Mouse (Mus musculus): Measurements from ENCODE around the gene Gdpd3.

DNA sequence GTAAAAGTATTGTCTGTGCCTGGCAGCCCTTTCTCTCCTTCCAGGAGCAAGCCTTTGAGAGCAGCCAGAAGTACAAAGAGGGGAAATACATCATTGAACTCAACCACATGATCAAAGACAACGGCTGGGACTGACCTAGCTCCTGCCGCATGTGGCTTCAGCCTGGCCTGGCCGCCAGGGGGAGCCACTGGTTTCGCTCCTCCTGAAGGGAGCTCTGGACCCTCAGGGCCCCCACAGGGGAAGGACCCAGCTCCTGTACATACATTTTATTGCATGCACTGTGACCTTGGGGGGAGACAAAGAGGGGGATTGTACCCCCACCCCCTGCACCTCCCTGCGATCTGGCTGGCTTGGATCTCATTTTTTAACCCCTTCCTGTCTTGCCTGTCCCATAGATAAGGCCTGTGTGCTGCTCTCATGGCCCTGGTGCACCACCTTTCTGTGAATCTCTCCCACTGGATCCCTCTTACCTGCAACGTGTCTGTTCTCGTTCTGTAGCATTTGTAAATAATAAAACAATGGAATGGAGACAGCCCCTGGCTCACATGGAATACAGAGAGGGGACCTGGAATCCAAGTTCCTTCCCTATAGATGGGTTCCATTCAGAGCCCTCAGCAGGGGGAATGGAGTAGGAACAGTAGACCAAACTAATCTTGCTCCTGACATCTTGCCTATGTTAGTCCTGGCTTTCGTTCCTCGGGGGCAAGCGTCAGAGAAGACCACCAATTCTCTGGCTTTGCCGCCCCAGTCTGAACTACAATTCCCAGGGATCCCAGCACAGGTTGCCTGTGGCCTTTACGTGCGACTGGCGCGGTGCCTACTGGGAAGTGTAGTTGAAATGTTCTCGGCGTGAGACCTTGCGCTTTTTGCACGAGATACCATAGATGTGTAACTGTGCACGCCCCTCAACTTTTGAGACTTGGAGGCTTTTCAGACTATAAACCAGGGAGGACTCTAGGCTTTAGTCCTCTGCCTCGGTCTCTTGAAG lies 14.1 kb downstream of the Gdpd3 start:
- TF ChIP-seq CTCF (IDR thresholded peaks at IDR 0.05; ENCODE audit: control insufficient read depth, insufficient read depth, insufficient replicate concordance, low read depth, low read length) (peak; percentile 84), POLR2A (IDR thresholded peaks at IDR 0.05; ENCODE audit: control insufficient read depth, low read depth, low read length) (no peak)

Data from testis, adult 2 months (tissue).